Mouse (Mus musculus) lung, postnatal 0 days (tissue): ENCODE results near the gene Micu2.

Source experiments
- CTCF ChIP-seq: IDR thresholded peaks from 2 replicates; pipeline ENCODE4 v1.5.1; 2016; ENCODE audit warnings: antibody characterized with exemption, mild to moderate bottlenecking
- EP300 ChIP-seq: IDR thresholded peaks from 2 replicates; pipeline ENCODE4 v1.6.1; 2016; ENCODE audit warnings: antibody characterized with exemption, mild to moderate bottlenecking, control low read depth

DNA sequence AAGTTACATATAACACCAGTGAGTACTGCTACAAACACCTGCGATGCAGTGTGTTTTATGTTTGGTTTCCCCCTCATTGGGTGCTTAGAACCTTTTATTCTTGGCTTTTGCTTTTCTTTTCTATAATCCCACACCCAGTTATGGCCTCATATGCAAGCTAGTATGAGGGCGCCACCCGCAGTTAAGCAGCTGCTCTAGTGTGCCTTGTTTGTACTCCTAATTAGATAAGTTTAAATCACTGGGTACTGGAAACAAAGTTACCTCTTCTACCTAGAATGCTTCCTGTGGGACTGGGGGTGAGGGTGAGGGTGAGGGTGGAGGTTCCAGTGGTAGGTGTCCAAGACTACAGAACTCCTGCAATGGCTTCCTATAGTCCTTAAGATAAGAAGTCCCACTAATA lies 2.9 kb downstream of the Micu2 start:
- peak; percentile 31 for TF ChIP-seq CTCF
- no peak for TF ChIP-seq EP300
